Mouse (Mus musculus) midbrain, embryonic 15.5 days (tissue): ENCODE measurements at regions not wholly inside any gene's neighbourhood (a gene's known extent, or its start where the extent isn't known, plus 50 kb on each side); places are given as distances from the start of the nearest gene placed in this dataset.

Experiments used
- ATAC-seq: fragments of 200-750 bp; cut with Nextera tagmentation; replicated peaks from 2 replicates; pipeline ENCODE4 v1.8.0; 2017; ENCODE audit warnings: moderate TSS enrichment
- H3K27ac ChIP-seq: fragments of 300-500 bp; sonication (generic); 2 replicates; pipeline ENCODE4 v1.5.1; 2015; ENCODE audit warnings: mild to moderate bottlenecking, inconsistent platforms
- H3K27me3 ChIP-seq: fragments of 300-500 bp; sonication (generic); replicated peaks from 2 replicates; pipeline ENCODE4 v1.6.1; 2015; ENCODE audit warnings: inconsistent platforms
- H3K36me3 ChIP-seq: fragments of 300-500 bp; sonication (generic); replicated peaks from 2 replicates; pipeline ENCODE4 v1.6.1; 2015; ENCODE audit warnings: inconsistent platforms
- H3K4me1 ChIP-seq: fragments of 300-500 bp; sonication (generic); 2 replicates; pipeline ENCODE4 v1.6.1; 2015; ENCODE audit warnings: inconsistent platforms
- H3K4me2 ChIP-seq: fragments of 300-500 bp; sonication (generic); 2 replicates; pipeline ENCODE4 v1.6.1; 2015; ENCODE audit warnings: inconsistent platforms, mild to moderate bottlenecking, moderate library complexity
- H3K4me3 ChIP-seq: fragments of 300-500 bp; sonication (generic); 2 replicates; pipeline ENCODE4 v1.5.1; 2015; ENCODE audit warnings: mild to moderate bottlenecking, inconsistent platforms
- H3K9ac ChIP-seq: fragments of 300-500 bp; sonication (generic); 2 replicates; pipeline ENCODE4 v1.6.1; 2015; ENCODE audit warnings: mild to moderate bottlenecking, inconsistent platforms
- H3K9me3 ChIP-seq: fragments of 300-500 bp; sonication (generic); 2 replicates; pipeline ENCODE4 v1.6.1; 2016; ENCODE audit warnings: inconsistent platforms
- WGBS: fragments of 180-500 bp; shearing (Covaris S2); methylation state at CpG from one replicate; pipeline ENCODE4 v1.1.7; 2015; ENCODE audit warnings: mixed read lengths; 5-methylcytosine and 5-hydroxymethylcytosine counted together

- H3K36me3 ChIP-seq, result no peaks in the 10 kb centered on the region
- ATAC-seq, result no peak
- H3K9ac ChIP-seq, result no peak overlapping the region
- H3K9me3 ChIP-seq, result no peaks in the 10 kb centered on the region
- no peak overlapping the region for H3K4me2 ChIP-seq
- no peaks in the 10 kb centered on the region for H3K27me3 ChIP-seq
- WGBS, result 90% methylated on average over 5 of the region's 5 CpGs
- no peak overlapping the region for H3K27ac ChIP-seq
- H3K4me3 ChIP-seq, result no peak overlapping the region
- H3K4me1 ChIP-seq, result no peaks in the 10 kb centered on the region
These were observed 431.7 kb upstream of the Vstm2b start for GRCm38 (mm10) chr7:40466382-40466781.

- H3K9ac ChIP-seq, result no peak overlapping the region
- H3K4me2 ChIP-seq, result no peak overlapping the region
- H3K4me1 ChIP-seq, result no peaks in the 10 kb centered on the region
- no peaks in the 10 kb centered on the region for H3K9me3 ChIP-seq
- no peaks in the 10 kb centered on the region for H3K36me3 ChIP-seq
- H3K4me3 ChIP-seq, result no peak overlapping the region
- ATAC-seq, result no peak
- H3K27ac ChIP-seq, result no peak overlapping the region
- H3K27me3 ChIP-seq, result no peaks in the 10 kb centered on the region
These were observed 410.9 kb upstream of the Vstm2b start for GRCm38 (mm10) chr7:40487256-40487655.

DNA sequence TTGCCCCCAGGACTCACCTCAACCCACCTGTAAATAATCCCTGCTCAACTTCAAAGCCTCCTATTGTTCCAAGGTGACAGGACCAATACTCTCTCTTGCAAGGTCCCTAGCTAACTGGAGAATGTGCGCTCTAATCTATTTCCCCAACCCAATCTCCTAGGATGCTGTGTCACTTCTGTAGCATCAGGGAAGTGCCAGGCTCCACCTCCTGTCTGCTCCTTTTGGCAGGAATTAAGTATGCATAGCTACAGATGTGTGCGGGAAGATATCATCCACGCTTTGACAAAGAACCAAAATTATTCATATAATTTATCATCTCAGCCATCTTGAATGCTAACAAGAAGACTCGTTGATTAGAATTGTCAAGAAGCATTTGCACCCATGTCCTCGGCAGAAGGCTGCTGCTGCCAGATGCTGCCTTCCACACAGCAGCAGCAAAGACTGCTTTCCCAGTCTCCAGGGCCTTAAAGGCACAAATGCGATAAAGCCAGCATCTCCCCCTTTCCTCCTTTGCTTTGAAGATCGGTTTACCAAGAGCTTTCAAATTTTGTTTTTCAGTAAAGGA, 375.3 kb upstream of the Vstm2b start:
- no peaks in the 10 kb centered on the region for H3K27me3 ChIP-seq
- no peaks in the 10 kb centered on the region for H3K4me1 ChIP-seq
- no peak overlapping the region for H3K4me3 ChIP-seq
- WGBS, result 77% methylated on average over 7 of the region's 7 CpGs
- H3K36me3 ChIP-seq, result no peaks in the 10 kb centered on the region
- no peak for ATAC-seq
- H3K27ac ChIP-seq, result no peak overlapping the region
- no peaks in the 10 kb centered on the region for H3K9me3 ChIP-seq
- H3K9ac ChIP-seq, result no peak overlapping the region
- no peak overlapping the region for H3K4me2 ChIP-seq

DNA sequence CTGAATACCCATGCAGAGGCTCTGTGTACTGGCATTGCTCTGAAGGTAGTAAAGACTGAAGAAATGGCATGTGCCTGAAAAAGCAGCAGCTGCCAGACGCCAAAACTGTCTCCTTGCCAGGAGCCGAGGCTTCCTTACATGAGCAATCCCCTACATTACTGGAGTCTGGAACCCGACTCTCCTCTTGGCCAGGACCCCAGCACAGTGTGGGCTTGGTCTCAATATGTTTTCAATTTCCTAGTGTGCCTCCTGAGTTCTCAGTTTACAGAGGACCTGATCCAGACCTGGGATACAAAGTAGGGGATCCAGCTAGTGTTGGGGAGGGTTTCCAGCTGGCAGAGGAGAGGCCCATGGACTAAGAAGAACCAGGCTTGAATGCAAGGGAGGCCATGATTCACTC, 361.5 kb upstream of the Vstm2b start:
- Histone ChIP-seq H3K4me1 (no peaks in the 10 kb centered on the region), H3K36me3 (no peaks in the 10 kb centered on the region), H3K27me3 (no peaks in the 10 kb centered on the region), H3K4me2 (no peak overlapping the region), H3K9ac (no peak overlapping the region), H3K9me3 (no peaks in the 10 kb centered on the region), H3K27ac (no peak overlapping the region), H3K4me3 (no peak overlapping the region)
- no peak for ATAC-seq
- 84% methylated on average over 3 of the region's 3 CpGs for WGBS

- no peak overlapping the region for H3K9ac ChIP-seq
- no peak overlapping the region for H3K4me3 ChIP-seq
- no peak for ATAC-seq
- no peaks in the 10 kb centered on the region for H3K4me1 ChIP-seq
- WGBS, result 80% methylated on average over 3 of the region's 3 CpGs
- no peaks in the 10 kb centered on the region for H3K9me3 ChIP-seq
- H3K36me3 ChIP-seq, result no peaks in the 10 kb centered on the region
- no peak overlapping the region for H3K27ac ChIP-seq
- no peaks in the 10 kb centered on the region for H3K27me3 ChIP-seq
- H3K4me2 ChIP-seq, result no peak overlapping the region
These were observed 360.5 kb upstream of the Vstm2b start for GRCm38 (mm10) chr7:40537621-40538020.

DNA sequence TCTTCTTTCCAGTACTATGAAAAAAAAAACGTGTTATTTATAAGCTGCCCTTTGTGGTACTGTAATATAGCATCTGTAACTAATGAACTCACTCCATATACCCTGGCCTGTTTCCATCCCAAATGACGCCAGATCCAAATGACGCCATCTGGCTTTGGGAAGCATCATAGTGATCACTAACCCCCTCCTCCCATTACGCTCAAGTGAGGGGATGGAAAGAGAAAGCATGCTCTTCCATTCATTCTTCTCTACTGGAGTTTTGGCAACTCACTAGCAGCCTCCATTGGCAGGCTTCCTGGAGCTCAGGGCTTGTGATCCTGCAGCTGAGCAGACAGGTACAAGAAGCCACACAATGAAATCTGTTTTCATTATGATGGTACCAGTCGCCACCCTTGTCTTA, 358.3 kb upstream of the Vstm2b start:
- Histone ChIP-seq H3K9me3 (no peaks in the 10 kb centered on the region), H3K27ac (no peak overlapping the region), H3K9ac (no peak overlapping the region), H3K36me3 (no peaks in the 10 kb centered on the region), H3K4me2 (no peak overlapping the region), H3K4me1 (no peaks in the 10 kb centered on the region), H3K27me3 (no peaks in the 10 kb centered on the region), H3K4me3 (no peak overlapping the region)
- ATAC-seq, result no peak
- 77% methylated on average over 5 of the region's 5 CpGs for WGBS

GRCm38 (mm10) chr7:40541283-40541682, 356.8 kb upstream of the Vstm2b start:
- Histone ChIP-seq H3K4me3 (no peak overlapping the region), H3K27me3 (no peaks in the 10 kb centered on the region), H3K9me3 (no peaks in the 10 kb centered on the region), H3K9ac (no peak overlapping the region), H3K27ac (no peak overlapping the region), H3K36me3 (no peaks in the 10 kb centered on the region), H3K4me1 (no peaks in the 10 kb centered on the region), H3K4me2 (no peak overlapping the region)
- WGBS, result 81% methylated on average over 4 of the region's 4 CpGs
- no peak for ATAC-seq

- Histone ChIP-seq H3K27ac (no peak overlapping the region; the same call in 1 of the 2 replicates), H3K4me1 (0 out of 2 replicates have a peak, but pooled peaks cover 5% of the 10 kb centered on the region), H3K4me3 (no peak overlapping the region), H3K36me3 (no peaks in the 10 kb centered on the region), H3K9me3 (no peaks in the 10 kb centered on the region), H3K4me2 (no peak overlapping the region), H3K9ac (no peak overlapping the region), H3K27me3 (no peaks in the 10 kb centered on the region)
- peak; percentile 88 for ATAC-seq
- WGBS, result 52% methylated on average over 10 of the region's 10 CpGs
These were observed 334.5 kb upstream of the Vstm2b start for GRCm38 (mm10) chr7:40563447-40564118.

GRCm38 (mm10) chr7:40575971-40576370, 322.2 kb upstream of the Vstm2b start:
- Histone ChIP-seq H3K9me3 (no peaks in the 10 kb centered on the region), H3K4me3 (no peak overlapping the region), H3K4me1 (no peaks in the 10 kb centered on the region), H3K27ac (no peak overlapping the region), H3K27me3 (no peaks in the 10 kb centered on the region), H3K9ac (no peak overlapping the region), H3K4me2 (no peak overlapping the region), H3K36me3 (no peaks in the 10 kb centered on the region)
- WGBS, result 84% methylated on average over 4 of the region's 4 CpGs
- no peak for ATAC-seq

DNA sequence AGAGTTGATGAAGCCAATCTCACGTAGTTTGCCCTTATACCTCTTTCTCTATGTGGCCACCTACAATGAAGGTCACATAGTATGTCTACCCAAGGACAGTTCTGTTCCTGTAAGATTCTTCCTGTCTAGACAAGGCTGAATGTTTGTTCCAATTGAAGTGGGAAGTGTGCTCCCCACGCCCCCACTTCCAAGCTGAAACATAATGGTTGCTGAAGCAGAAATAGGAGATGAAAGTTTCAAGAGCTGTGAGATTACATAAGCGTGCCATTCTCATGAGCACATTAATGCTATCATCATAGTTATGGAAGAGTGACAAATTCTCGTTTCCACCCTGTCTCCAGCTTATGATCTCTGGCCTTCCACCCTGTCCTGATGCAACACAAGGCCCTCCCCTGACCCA, 320.8 kb upstream of the Vstm2b start:
- Histone ChIP-seq H3K4me1 (no peaks in the 10 kb centered on the region), H3K4me2 (no peak overlapping the region), H3K9ac (no peak overlapping the region), H3K4me3 (no peak overlapping the region), H3K36me3 (no peaks in the 10 kb centered on the region), H3K27ac (no peak overlapping the region), H3K9me3 (no peaks in the 10 kb centered on the region), H3K27me3 (no peaks in the 10 kb centered on the region)
- WGBS, result 79% methylated on average over 4 of the region's 4 CpGs
- ATAC-seq, result no peak

DNA sequence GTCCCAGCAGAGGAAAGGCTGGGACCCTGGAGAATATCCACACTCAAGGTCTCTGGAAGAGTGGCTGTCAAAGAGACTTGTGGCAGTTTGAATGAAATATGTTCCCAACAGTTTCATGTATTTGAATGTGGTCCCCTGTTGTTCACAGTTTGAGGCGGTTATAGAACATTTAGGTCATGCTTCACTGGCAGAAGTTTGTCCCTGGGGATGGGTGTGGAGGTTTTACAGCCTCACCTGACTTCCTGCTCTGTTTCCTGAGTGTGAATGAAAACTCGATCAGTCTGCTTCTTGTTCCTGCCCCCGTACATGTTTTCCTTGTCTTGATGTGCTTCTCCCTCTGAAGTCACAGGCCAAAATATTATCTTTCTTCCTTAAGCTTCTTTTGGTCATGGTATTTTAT, 277.4 kb upstream of the Vstm2b start:
- H3K27ac ChIP-seq, result no peak overlapping the region
- no peak overlapping the region for H3K4me3 ChIP-seq
- no peaks in the 10 kb centered on the region for H3K9me3 ChIP-seq
- H3K36me3 ChIP-seq, result no peaks in the 10 kb centered on the region
- H3K9ac ChIP-seq, result no peak overlapping the region
- no peak for ATAC-seq
- no peaks in the 10 kb centered on the region for H3K4me1 ChIP-seq
- no peak overlapping the region for H3K4me2 ChIP-seq
- H3K27me3 ChIP-seq, result no peaks in the 10 kb centered on the region
- WGBS, result 83% methylated on average over 3 of the region's 3 CpGs

DNA sequence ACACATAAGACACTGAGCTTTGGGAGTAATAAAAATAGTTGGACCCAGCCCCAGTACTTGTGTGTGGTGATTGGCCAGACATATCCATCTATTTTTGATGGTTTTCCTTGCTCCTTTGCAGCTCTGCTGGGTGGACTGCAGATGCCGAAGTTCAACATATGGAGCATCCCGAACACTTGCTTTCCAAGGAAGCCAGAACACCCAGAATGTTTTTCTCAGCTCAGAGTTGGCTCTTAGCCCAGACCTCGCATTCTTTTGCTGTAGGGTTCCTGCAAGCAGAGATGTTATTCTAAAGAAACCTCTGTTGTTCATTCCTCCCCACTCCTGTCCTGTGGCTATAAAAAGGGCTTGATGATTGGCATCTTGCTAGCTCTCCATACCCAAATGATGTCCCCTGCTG, 275.3 kb upstream of the Vstm2b start:
- no peak overlapping the region for H3K27ac ChIP-seq
- H3K9me3 ChIP-seq, result no peaks in the 10 kb centered on the region
- H3K4me1 ChIP-seq, result no peaks in the 10 kb centered on the region
- no peak overlapping the region for H3K4me2 ChIP-seq
- ATAC-seq, result no peak
- no peaks in the 10 kb centered on the region for H3K27me3 ChIP-seq
- no peak overlapping the region for H3K9ac ChIP-seq
- H3K4me3 ChIP-seq, result no peak overlapping the region
- H3K36me3 ChIP-seq, result no peaks in the 10 kb centered on the region
- WGBS, result 74% methylated on average over 3 of the region's 3 CpGs

- Histone ChIP-seq H3K4me3 (no peak overlapping the region), H3K27me3 (no peaks in the 10 kb centered on the region), H3K27ac (no peak overlapping the region), H3K4me1 (no peaks in the 10 kb centered on the region), H3K9ac (no peak overlapping the region), H3K9me3 (no peaks in the 10 kb centered on the region), H3K36me3 (no peaks in the 10 kb centered on the region), H3K4me2 (no peak overlapping the region)
- WGBS, result 95% methylated on average over 2 of the region's 2 CpGs
- no peak for ATAC-seq
These were observed 274.8 kb upstream of the Vstm2b start for GRCm38 (mm10) chr7:40623286-40623685.
